Mouse (Mus musculus): ENCODE results near the gene Scly.

- TF ChIP-seq GATA1 (IDR thresholded peaks at IDR 0.05; ENCODE audit: low read length) = no peak
- TF ChIP-seq TAL1 (IDR thresholded peaks at IDR 0.05; ENCODE audit: low read length) = no peak
Measured at GRCm38 (mm10) chr1:91276581-91276980, 21.6 kb upstream of the Scly start.

Measured in erythroblast, embryonic 14.5 days (primary cell).